Mouse (Mus musculus) adrenal gland, adult 2 months (tissue): ENCODE results near the gene Scn3b. TPM values are rescaled to one million over a fixed set of nuclear protein-coding genes. Genes with fewer than 3 reads are reported as not detected.
A peak's percentile ranks its signal among the peaks of the same experiment; 100 is the strongest.

Experiments used
- DNase-seq: peaks from one replicate; pipeline ENCODE4 v3.0.0; 2021
- polyA plus RNA-seq: library from polyadenylated mRNA; depleted of rRNA; stranded (reverse); fragments of >200 nt; gene quantifications from 2 replicates; pipeline ENCODE4 v1.2.3, GENCODE M21; 2012
- total RNA-seq, 2 experiments: library from RNA; stranded (reverse); gene quantifications; 2 replicates each; pipeline ENCODE4 v1.2.3; 2021

The Scn3b gene
- total and polyA plus RNA-seq, 3 experiments, result 0.90 to 8.3 (median 5.2) TPM

GRCm38 (mm10) chr9:40316865-40317660 is 48.0 kb downstream of the Scn3b start:
- no peak for DNase-seq

DNA sequence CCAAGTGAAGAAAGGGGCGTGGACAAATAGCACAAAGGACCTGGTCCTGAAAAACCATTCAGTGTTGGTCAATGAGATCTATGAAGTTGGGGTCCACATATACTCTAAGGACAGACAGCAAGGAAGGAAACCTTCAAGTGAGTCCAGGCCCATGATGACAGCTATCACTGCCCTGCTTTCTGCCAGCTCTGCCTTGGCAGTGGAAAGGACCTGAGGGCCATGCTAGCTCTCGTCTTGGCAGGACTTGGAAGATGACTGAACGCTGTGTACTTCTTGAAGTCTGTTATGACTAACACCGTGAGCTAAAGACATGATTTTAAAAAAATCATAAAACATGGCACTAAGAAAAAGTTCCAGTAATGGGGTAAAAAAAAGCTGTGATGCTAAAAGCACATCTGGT is 48.7 kb downstream of the Scn3b start:
- no peak for DNase-seq

DNA sequence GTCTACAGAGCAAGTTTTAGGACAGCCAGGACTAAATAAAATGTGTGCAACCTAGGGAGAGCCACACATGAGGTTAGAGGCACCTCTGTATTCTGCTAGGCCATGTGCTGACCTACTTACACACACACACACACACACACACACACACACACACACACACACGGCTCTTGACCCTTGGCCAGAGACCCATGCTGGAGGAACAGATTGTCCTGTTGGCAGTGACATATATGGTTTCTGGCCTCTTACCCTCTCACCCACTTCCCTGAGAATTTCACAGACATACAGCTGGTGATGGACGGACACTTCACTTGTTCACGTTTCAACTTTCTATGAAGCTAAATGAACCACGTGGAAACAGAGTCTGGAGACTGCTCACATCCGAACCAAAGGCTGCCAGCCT is 49.8 kb downstream of the Scn3b start:
- DNase-seq, result no peak

- DNase-seq, result no peak
Measured at GRCm38 (mm10) chr9:40320405-40320804, 51.4 kb downstream of the Scn3b start.

DNA sequence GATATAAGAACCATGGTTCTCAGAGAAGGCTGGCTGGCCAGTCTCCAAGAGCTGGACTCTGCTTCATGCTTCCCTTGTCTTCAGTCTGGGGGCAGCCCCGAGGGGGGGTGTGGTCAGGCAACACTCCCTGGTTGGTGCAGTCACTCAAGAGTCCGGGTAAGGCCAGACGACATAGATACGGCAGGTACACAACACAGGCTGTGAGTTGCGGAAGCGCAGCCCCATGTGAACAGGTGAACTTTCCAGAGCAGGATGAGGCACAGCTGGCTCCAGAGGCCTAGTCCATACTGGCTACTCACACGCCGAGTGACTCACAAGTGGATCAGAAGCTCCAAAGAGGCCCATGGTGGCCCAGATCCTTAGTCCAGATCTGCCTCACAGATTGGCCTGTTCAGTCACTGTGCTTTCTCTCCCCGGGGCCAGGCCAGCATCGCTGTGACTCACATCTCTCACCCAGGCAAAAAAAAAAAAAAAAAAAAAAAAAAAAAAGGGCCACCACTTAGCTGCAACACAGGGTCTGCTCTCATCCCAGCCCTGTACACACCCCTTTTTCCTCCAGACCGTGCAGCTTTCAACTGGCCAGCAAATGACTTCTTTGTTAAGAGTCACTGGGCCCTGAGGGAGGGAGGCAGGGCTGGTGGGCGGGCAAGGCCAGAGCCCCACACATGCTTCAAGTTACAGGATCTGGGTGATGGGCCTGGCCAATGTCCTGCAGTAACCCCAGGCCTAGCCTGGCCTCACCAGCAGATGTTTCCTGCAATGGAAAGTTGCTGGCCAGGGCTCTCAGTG is 52.1 kb downstream of the Scn3b start:
- DNase-seq, result peak; percentile 89

DNA sequence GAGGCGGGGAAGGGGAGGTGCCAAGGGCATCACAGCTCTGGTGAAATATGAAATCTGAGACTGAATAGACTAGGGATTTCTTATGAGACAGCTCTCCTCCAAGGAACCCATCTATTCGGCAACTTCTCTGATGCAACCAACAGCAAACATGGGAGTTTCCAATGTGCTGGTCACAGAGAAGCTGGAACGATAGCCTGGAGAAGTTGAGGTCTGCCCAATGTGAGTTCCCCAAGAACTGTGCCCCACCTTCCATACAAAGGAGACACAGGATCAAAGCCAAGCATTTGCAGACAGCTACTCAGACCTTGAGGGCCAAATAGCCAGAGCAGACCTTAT is 52.6 kb downstream of the Scn3b start:
- DNase-seq, result no peak

DNA sequence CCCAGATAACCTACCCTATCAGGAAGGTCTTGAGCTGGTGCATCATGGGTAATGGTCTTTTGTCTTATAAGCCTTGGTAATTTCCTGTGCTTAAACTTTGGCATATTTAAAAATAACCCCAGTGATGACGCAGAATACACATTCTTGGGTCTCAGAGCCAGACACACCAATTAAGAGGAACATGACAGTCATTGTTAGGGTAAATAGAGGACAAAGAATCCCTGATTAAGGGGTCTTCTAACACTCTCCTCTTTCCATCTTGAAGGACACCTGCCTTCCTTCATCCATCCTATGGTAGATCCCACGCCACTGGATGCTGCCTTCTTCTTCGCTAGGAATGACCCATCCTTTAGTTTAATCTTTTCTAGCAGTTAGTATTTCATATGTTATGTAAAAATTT is 53.4 kb downstream of the Scn3b start:
- no peak for DNase-seq

- DNase-seq, result no peak
Measured at GRCm38 (mm10) chr9:40323171-40323570, 54.2 kb downstream of the Scn3b start.

- no peak for DNase-seq
Measured at GRCm38 (mm10) chr9:40323773-40324172, 54.8 kb downstream of the Scn3b start.

- no peak for DNase-seq
Measured at GRCm38 (mm10) chr9:40324232-40324792, 55.3 kb downstream of the Scn3b start.

- no peak for DNase-seq
Measured at GRCm38 (mm10) chr9:40324826-40325225, 55.8 kb downstream of the Scn3b start.

- no peak for DNase-seq
Measured at GRCm38 (mm10) chr9:40326260-40326915, 57.4 kb downstream of the Scn3b start.

DNA sequence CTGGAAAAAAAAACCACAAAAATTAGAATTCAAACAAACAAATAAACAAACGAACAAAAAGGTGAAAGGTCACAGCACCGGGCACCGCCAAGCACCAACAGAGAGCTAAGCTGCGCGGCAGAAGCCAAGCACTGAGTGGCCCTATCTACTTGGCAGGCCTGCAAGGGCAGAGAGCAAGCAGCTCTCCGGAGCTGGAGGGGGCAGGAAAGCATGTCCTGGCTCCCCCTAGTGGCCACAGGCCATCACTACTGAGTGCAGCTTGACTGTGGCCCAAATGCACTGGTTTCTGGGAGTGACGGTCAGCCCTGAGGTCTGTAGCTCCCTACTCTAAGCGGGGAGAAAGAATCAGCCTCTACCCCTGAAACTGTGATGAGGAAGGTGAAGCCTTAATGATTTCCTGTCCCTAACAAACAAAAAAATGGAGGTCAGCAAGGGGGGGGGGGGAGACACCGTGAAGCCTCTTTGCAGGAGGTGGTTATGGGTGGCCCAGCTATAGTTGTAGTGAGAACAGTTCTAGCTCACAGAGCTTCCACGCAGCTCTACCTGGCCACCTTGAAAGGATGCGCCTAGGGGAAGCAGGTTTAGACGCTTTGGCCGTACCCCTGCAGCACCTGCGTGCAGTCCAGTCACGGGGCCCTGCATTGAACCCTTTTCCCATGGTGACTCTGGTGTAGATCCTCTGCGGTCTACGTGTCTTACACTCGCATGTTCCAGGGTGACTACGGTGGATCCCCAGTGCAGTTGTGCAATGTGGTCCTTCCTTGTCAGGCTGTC is 61.8 kb downstream of the Scn3b start:
- DNase-seq, result peak; percentile 92

DNA sequence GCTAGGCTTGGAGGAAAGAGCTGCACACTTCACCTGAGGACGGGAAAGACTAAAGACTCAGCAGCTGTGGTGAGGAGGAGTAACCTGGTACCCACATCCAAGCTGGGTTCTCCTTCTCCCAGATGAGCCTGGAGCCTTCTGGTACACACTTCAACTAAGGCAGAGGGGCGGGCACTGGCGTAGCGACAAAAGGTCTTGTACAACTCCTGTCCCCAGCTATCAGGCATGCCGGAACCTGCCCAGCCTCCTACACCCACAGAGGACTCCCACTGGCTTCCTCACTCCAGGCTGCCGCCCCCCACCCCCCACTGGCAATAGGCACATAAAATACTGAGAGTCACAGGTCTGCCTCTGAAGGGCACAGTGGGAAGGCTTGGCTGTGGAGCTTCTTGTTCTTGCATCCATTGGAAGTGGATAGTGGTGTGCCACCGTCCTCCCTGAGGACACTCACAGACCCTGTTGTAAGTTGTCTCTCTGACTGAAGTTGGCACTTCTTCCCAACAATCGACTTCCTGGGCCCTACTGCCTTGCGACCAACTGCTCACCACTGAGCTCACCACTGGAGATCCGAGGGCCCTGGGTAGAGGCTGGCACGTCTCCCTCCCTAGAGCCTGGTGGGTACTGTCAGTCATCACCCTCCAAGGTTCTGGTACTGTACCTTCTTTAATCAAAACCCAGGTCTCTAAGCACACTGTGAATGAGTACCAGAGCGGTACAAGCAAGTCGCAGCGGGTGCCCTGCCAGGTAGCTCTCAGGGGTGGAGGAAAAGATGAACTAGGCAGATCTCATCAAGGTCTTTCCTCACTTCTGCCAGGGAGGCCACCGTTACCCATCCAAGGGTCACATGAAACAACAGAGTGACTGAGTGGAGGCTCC is 62.6 kb downstream of the Scn3b start:
- DNase-seq, result no peak

DNA sequence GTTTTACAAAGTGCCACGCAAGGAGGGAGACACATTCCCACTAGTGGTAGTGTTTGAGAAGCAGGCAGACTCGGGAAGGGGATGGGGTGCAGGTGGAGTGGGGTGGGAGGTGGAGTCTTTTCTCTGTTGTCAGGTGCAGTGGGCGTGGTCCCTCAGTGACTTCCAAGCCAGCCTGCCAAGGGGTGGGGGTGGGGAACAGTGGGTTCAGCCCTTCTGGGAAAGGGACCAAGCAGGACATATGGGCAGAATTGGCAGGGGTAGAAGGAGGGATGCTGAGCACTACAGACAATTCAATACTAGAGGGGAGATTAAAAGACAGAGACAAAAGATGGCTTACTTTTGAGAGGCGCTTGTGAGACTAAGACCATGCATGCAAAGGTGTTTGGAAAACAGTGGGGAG is 63.3 kb downstream of the Scn3b start:
- no peak for DNase-seq

DNA sequence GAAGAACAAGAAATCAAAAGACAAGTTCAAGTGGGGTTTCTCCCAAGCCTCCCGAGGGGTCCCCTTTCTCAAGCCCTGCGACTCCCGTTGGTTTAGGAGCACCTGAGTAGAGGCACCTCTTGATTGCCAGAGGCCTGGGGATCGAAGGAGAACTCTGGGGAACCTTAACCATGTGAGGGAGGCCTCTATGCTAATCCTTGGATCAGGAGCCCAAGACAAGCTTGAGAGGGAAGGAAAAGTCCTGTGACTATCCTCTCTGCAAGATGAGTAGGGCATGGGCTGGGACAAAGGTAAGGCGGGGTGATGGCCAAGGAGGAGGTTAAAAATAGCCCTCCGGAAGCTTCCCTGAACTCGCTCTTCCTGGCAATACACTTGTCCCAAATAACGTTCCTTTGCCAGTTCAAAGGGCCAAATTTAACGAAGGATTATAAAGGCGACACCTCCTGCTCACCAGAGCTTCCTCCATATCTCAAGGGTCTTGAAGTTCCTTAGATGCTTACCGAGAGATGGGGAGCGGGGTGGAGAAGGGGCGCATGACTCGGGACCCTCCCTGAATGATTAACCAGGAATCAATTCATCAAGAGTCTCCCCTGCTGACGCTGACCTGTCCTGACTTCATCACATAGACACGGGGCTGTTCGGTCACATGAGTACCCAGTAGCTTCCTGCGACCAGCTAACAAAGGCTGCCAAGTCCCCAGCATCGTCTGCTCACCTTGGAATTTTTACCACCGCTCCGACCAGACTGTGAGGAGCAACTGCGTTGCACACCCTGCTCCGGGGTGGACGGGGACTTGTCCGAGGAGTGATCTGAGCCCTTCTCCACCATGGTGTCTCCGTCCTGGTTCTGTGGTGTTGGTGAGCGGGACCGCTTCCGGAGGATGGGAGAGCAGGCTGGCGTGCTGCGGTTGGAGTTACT is 64.0 kb downstream of the Scn3b start:
- DNase-seq, result no peak

GRCm38 (mm10) chr9:40333649-40334396 is 64.8 kb downstream of the Scn3b start:
- DNase-seq, result no peak

GRCm38 (mm10) chr9:40334617-40335016 is 65.6 kb downstream of the Scn3b start:
- no peak for DNase-seq

- DNase-seq, result peak; percentile 75
Measured at GRCm38 (mm10) chr9:40336701-40337100, 67.7 kb downstream of the Scn3b start.
